Mouse (Mus musculus): ENCODE results near the gene Fbxo9. TPM values are rescaled to one million over a fixed set of nuclear protein-coding genes. Genes with fewer than 3 reads are reported as not detected.

Gene Fbxo9
- polyA plus RNA-seq, 1 experiment, result 15.7 TPM

GRCm38 (mm10) chr9:78101431-78101830 is 7.4 kb downstream of the Fbxo9 start:
- H3K27me3 ChIP-seq (ENCODE audit: control insufficient read depth, insufficient read depth, insufficient read length), result no peaks in the 10 kb centered on the region
- peaks cover 32% of the 10 kb centered on the region for H3K36me3 ChIP-seq (ENCODE audit: control insufficient read depth, insufficient read depth)
- peaks cover 22% of the 10 kb centered on the region for H3K79me2 ChIP-seq (ENCODE audit: control insufficient read depth, insufficient read depth)
- no peak overlapping the region for H3K4me2 ChIP-seq (ENCODE audit: low read depth)
- no peak overlapping the region for H3ac ChIP-seq (ENCODE audit: control insufficient read depth, insufficient read length)
- TF ChIP-seq MYOD1 (IDR thresholded peaks at IDR 0.05; ENCODE audit: control insufficient read depth in 1 of 3, insufficient read length in 2 of 3, low read depth in 2 of 3) (no peak), CEBPB (IDR thresholded peaks at IDR 0.05; ENCODE audit: insufficient read depth, poor library complexity, severe bottlenecking) (no peak), MYOG (IDR thresholded peaks at IDR 0.05; ENCODE audit: control insufficient read depth in 1 of 3, insufficient read depth in 1 of 3, insufficient read length in 2 of 3, low read depth in 2 of 3) (no peak), E2F4 (IDR thresholded peaks at IDR 0.05; ENCODE audit: insufficient read depth) (no peak), TCF3 (IDR thresholded peaks at IDR 0.05; ENCODE audit: insufficient read length, low read depth) (no peak), SRF (IDR thresholded peaks at IDR 0.05; ENCODE audit: control insufficient read depth, insufficient read length, low read depth) (no peak), REST (IDR thresholded peaks at IDR 0.05; ENCODE audit: insufficient read depth, insufficient read length) (no peak), POLR2AphosphoS2 (IDR thresholded peaks at IDR 0.05; ENCODE audit: insufficient read length, low read depth) (no peak)
- H3K4me3 ChIP-seq, result no peak overlapping the region

DNA sequence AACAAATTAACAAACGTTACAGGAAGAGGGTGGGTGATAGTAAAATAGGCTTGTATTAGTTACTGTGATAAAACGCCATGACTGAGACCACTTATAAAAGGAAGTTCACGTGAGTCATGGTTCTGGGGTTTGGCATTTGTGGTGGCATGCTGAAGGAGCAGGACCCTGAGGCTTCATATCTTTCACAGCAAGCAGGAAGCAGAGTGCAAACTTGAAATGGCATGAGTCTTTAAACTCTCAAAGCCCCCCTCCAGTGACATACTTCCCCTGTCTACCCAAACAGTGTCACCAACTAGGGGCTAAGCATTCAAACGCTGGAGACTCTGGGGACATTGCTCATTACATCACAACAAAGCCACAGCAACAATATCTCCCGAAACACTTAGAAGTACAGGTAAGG is 7.9 kb downstream of the Fbxo9 start:
- Histone ChIP-seq H3K4me2 (ENCODE audit: low read depth) (no peak overlapping the region), H3ac (ENCODE audit: control insufficient read depth, insufficient read length) (no peak overlapping the region), H3K4me3 (no peak overlapping the region), H3K36me3 (ENCODE audit: control insufficient read depth, insufficient read depth) (peaks cover 34% of the 10 kb centered on the region), H3K79me2 (ENCODE audit: control insufficient read depth, insufficient read depth) (peaks cover 17% of the 10 kb centered on the region), H3K27me3 (ENCODE audit: control insufficient read depth, insufficient read depth, insufficient read length) (no peaks in the 10 kb centered on the region)
- TF ChIP-seq CEBPB (IDR thresholded peaks at IDR 0.05; ENCODE audit: insufficient read depth, poor library complexity, severe bottlenecking), result no peak

- H3K27me3 ChIP-seq (ENCODE audit: control insufficient read depth, insufficient read depth, insufficient read length), result no peaks in the 10 kb centered on the region
- no peak overlapping the region for H3K4me3 ChIP-seq
- H3ac ChIP-seq (ENCODE audit: control insufficient read depth, insufficient read length), result no peak overlapping the region
- H3K4me2 ChIP-seq (ENCODE audit: low read depth), result no peak overlapping the region
- TF ChIP-seq MYOD1 (IDR thresholded peaks at IDR 0.05; ENCODE audit: control insufficient read depth in 1 of 3, insufficient read length in 2 of 3, low read depth in 2 of 3) (no peak), REST (IDR thresholded peaks at IDR 0.05; ENCODE audit: insufficient read depth, insufficient read length) (no peak), TCF12 (IDR thresholded peaks at IDR 0.05; ENCODE audit: insufficient read depth, poor library complexity, severe bottlenecking) (no peak), E2F4 (IDR thresholded peaks at IDR 0.05; ENCODE audit: insufficient read depth) (no peak), POLR2A (IDR thresholded peaks at IDR 0.05; ENCODE audit: insufficient read length, low read depth) (no peak), USF1 (IDR thresholded peaks at IDR 0.05; ENCODE audit: low read depth) (no peak)
- no peaks in the 10 kb centered on the region for H3K79me2 ChIP-seq (ENCODE audit: control insufficient read depth, insufficient read depth)
- peaks cover 55% of the 10 kb centered on the region for H3K36me3 ChIP-seq (ENCODE audit: control insufficient read depth, insufficient read depth)
These were observed 12.5 kb downstream of the Fbxo9 start for GRCm38 (mm10) chr9:78096376-78096775.

GRCm38 (mm10) chr9:78095686-78096085 is 13.2 kb downstream of the Fbxo9 start:
- H3ac ChIP-seq (ENCODE audit: control insufficient read depth, insufficient read length), result no peak overlapping the region
- H3K4me2 ChIP-seq (ENCODE audit: low read depth), result no peak overlapping the region
- no peak overlapping the region for H3K4me3 ChIP-seq
- H3K79me2 ChIP-seq (ENCODE audit: control insufficient read depth, insufficient read depth), result no peaks in the 10 kb centered on the region
- H3K36me3 ChIP-seq (ENCODE audit: control insufficient read depth, insufficient read depth), result peaks cover 57% of the 10 kb centered on the region
- TF ChIP-seq SRF (IDR thresholded peaks at IDR 0.05; ENCODE audit: control insufficient read depth, insufficient read length, low read depth) (no peak), REST (IDR thresholded peaks at IDR 0.05; ENCODE audit: insufficient read depth, insufficient read length) (no peak), TCF12 (IDR thresholded peaks at IDR 0.05; ENCODE audit: insufficient read depth, poor library complexity, severe bottlenecking) (no peak), MYOG (IDR thresholded peaks at IDR 0.05; ENCODE audit: control insufficient read depth in 1 of 3, insufficient read depth in 1 of 3, insufficient read length in 2 of 3, low read depth in 2 of 3) (no peak), MAX (IDR thresholded peaks at IDR 0.05; ENCODE audit: low read depth) (no peak), E2F4 (IDR thresholded peaks at IDR 0.05; ENCODE audit: insufficient read depth) (no peak), CEBPB (IDR thresholded peaks at IDR 0.05; ENCODE audit: insufficient read depth, poor library complexity, severe bottlenecking) (no peak), MYOD1 (IDR thresholded peaks at IDR 0.05; ENCODE audit: control insufficient read depth in 1 of 3, insufficient read length in 2 of 3, low read depth in 2 of 3) (no peak), POLR2AphosphoS2 (IDR thresholded peaks at IDR 0.05; ENCODE audit: insufficient read length, low read depth) (no peak), USF1 (IDR thresholded peaks at IDR 0.05; ENCODE audit: low read depth) (no peak), POLR2A (IDR thresholded peaks at IDR 0.05; ENCODE audit: insufficient read length, low read depth) (no peak), TCF3 (IDR thresholded peaks at IDR 0.05; ENCODE audit: insufficient read length, low read depth) (no peak)
- no peaks in the 10 kb centered on the region for H3K27me3 ChIP-seq (ENCODE audit: control insufficient read depth, insufficient read depth, insufficient read length)

DNA sequence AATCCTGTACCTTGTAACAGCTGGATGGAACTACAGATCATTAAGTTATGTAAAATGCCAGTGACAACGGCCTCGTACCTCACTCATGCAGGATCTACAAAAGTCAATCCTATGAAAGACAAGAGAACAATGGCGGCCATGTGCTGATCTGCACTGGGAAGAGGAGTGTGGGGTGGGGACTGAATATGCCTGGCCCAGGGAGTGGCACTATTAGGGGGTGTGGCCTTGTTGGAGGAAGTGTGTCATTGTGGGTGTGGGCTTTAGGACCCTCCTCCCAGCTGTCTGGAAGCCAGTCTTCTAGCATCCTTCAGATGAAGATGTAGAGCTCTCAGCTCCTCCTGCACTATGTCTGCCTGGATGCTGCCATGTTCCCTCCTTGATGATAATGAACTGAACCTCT is 18.3 kb downstream of the Fbxo9 start:
- Histone ChIP-seq H3K36me3 (ENCODE audit: control insufficient read depth, insufficient read depth) (peaks cover 39% of the 10 kb centered on the region), H3K4me2 (ENCODE audit: low read depth) (no peak overlapping the region), H3K79me2 (ENCODE audit: control insufficient read depth, insufficient read depth) (no peaks in the 10 kb centered on the region), H3K27me3 (ENCODE audit: control insufficient read depth, insufficient read depth, insufficient read length) (no peaks in the 10 kb centered on the region), H3K4me3 (no peak overlapping the region), H3ac (ENCODE audit: control insufficient read depth, insufficient read length) (no peak overlapping the region)
- no peak for TF ChIP-seq TCF3 (IDR thresholded peaks at IDR 0.05; ENCODE audit: insufficient read length, low read depth)
- no peak for TF ChIP-seq TCF12 (IDR thresholded peaks at IDR 0.05; ENCODE audit: insufficient read depth, poor library complexity, severe bottlenecking)
- TF ChIP-seq POLR2AphosphoS2 (IDR thresholded peaks at IDR 0.05; ENCODE audit: insufficient read length, low read depth), result no peak
- no peak for TF ChIP-seq SRF (IDR thresholded peaks at IDR 0.05; ENCODE audit: control insufficient read depth, insufficient read length, low read depth)
- no peak for TF ChIP-seq REST (IDR thresholded peaks at IDR 0.05; ENCODE audit: insufficient read depth, insufficient read length)
- no peak for TF ChIP-seq POLR2A (IDR thresholded peaks at IDR 0.05; ENCODE audit: insufficient read length, low read depth)
- TF ChIP-seq USF1 (IDR thresholded peaks at IDR 0.05; ENCODE audit: low read depth), result no peak
- TF ChIP-seq MYOG (IDR thresholded peaks at IDR 0.05; ENCODE audit: control insufficient read depth in 1 of 3, insufficient read depth in 1 of 3, insufficient read length in 2 of 3, low read depth in 2 of 3), result no peak
- no peak for TF ChIP-seq MAX (IDR thresholded peaks at IDR 0.05; ENCODE audit: low read depth)
- TF ChIP-seq E2F4 (IDR thresholded peaks at IDR 0.05; ENCODE audit: insufficient read depth), result no peak
- TF ChIP-seq CEBPB (IDR thresholded peaks at IDR 0.05; ENCODE audit: insufficient read depth, poor library complexity, severe bottlenecking), result no peak
- no peak for TF ChIP-seq MYOD1 (IDR thresholded peaks at IDR 0.05; ENCODE audit: control insufficient read depth in 1 of 3, insufficient read length in 2 of 3, low read depth in 2 of 3)
